Mouse (Mus musculus): ENCODE results near the gene Olfr768.

- TF ChIP-seq CTCF (IDR thresholded peaks at IDR 0.05; ENCODE audit: borderline replicate concordance, extremely low read depth, insufficient read depth, insufficient read length) = no peak
- no peak for TF ChIP-seq POLR2A (IDR thresholded peaks at IDR 0.05; ENCODE audit: borderline replicate concordance, extremely low read depth, insufficient read depth, insufficient read length, poor library complexity, severe bottlenecking)
These were observed 18.6 kb upstream of the Olfr768 start, which contains the start of gene Olfr769 for GRCm38 (mm10) chr10:129117761-129118160.
